Mouse (Mus musculus) kidney, postnatal 36 days (tissue): ENCODE data around the gene 1700001P01Rik.

ENCODE experiments used
- DNase-seq, 2 experiments: peaks; one replicate each; pipeline ENCODE4 v3.0.0; 2021 to 2022; ENCODE audit warnings: mixed read lengths in 2 of 2

1700001P01Rik gene

GRCm38 (mm10) chr11:97809235-97810121 is 33.8 kb upstream of the 1700001P01Rik start:
- no peak for DNase-seq

GRCm38 (mm10) chr11:97808621-97809234 is 33.0 kb upstream of the 1700001P01Rik start:
- peak in 1 of 2 experiments; percentile 69 for DNase-seq

- DNase-seq: peak; percentile 74 to 78
Measured at GRCm38 (mm10) chr11:97808093-97808492, 32.4 kb upstream of the 1700001P01Rik start.

- DNase-seq: peak in 1 of 2 experiments; percentile 24
Measured at GRCm38 (mm10) chr11:97807626-97808025, 31.9 kb upstream of the 1700001P01Rik start.

- DNase-seq: no peak
Measured at GRCm38 (mm10) chr11:97806613-97806964, 30.9 kb upstream of the 1700001P01Rik start.

GRCm38 (mm10) chr11:97805662-97806612 is 30.2 kb upstream of the 1700001P01Rik start:
- DNase-seq: peak in 1 of 2 experiments; percentile 58

GRCm38 (mm10) chr11:97804841-97805661 is 29.3 kb upstream of the 1700001P01Rik start:
- DNase-seq: peak in 1 of 2 experiments; percentile 64

- DNase-seq: no peak
Measured at GRCm38 (mm10) chr11:97803847-97804246, 28.1 kb upstream of the 1700001P01Rik start.

GRCm38 (mm10) chr11:97802495-97802894 is 26.8 kb upstream of the 1700001P01Rik start:
- DNase-seq: no peak

GRCm38 (mm10) chr11:97802194-97802470 is 26.4 kb upstream of the 1700001P01Rik start:
- no peak for DNase-seq

GRCm38 (mm10) chr11:97801409-97802193 is 25.9 kb upstream of the 1700001P01Rik start:
- DNase-seq: peak; percentile 85 to 88

GRCm38 (mm10) chr11:97800691-97801408 is 25.1 kb upstream of the 1700001P01Rik start:
- peak; percentile 87 to 91 for DNase-seq

GRCm38 (mm10) chr11:97799994-97800690 is 24.4 kb upstream of the 1700001P01Rik start:
- DNase-seq: peak; percentile 84 to 91

GRCm38 (mm10) chr11:97799146-97799993 is 23.7 kb upstream of the 1700001P01Rik start:
- DNase-seq: peak; percentile 85 to 90

- DNase-seq: peak; percentile 85 to 88
Measured at GRCm38 (mm10) chr11:97798782-97799145, 23.0 kb upstream of the 1700001P01Rik start, which contains the start of gene Lasp1. TSS of gene Lasp1 (plus strand) at chr11:97799000.

- no peak for DNase-seq
Measured at GRCm38 (mm10) chr11:97798083-97798435, 22.3 kb upstream of the 1700001P01Rik start.

- DNase-seq: no peak
Measured at GRCm38 (mm10) chr11:97797369-97798082, 21.8 kb upstream of the 1700001P01Rik start.

- DNase-seq: peak; percentile 76 to 82
Measured at GRCm38 (mm10) chr11:97796910-97797309, 21.2 kb upstream of the 1700001P01Rik start.
